Mouse (Mus musculus) small intestine, adult 2 months (tissue): ENCODE data around the gene Gm20696.

Experiments
- CTCF ChIP-seq: fragments of 200-500 bp; IDR thresholded peaks from 2 replicates; pipeline ENCODE4 v1.5.1; 2012; ENCODE audit warnings: low read depth, mild to moderate bottlenecking, control low read depth, inconsistent platforms, low read length, moderate library complexity, mixed read lengths; ENCODE audit not compliant: insufficient replicate concordance, insufficient read length; ENCODE audit errors: extremely low read depth
- POLR2A ChIP-seq: fragments of 200-500 bp; IDR thresholded peaks from 2 replicates; pipeline ENCODE4 v1.6.1; 2012; ENCODE audit warnings: low read depth, mild to moderate bottlenecking, control low read depth, inconsistent platforms, low read length, moderate library complexity

GRCm38 (mm10) chr6:99217846-99218245, 448.8 kb downstream of the Gm20696 start:
- TF ChIP-seq POLR2A (no peak), CTCF (no peak)
